Mouse (Mus musculus): ENCODE data around the gene Dhrs7. TPM values are rescaled to one million over a fixed set of nuclear protein-coding genes. Genes with fewer than 3 reads are reported as not detected.
"Not testable (repeated sequence)": the region's sequence is repeated elsewhere in the genome, so short reads cannot be mapped to it uniquely, and the experiment has no call there.

Dhrs7 gene
- polyA plus RNA-seq (2017; shearing (Covaris generic)) = 100 to 1,000 TPM; 100 to 112 (median 101) TPM

GRCm38 (mm10) chr12:72664735-72665337 lies at the start of gene Dhrs7:
TSS of gene Dhrs7 (minus strand) at chr12:72664909.
- ATAC-seq = peak; percentile 96

GRCm38 (mm10) chr12:72709981-72710380 lies 45.3 kb upstream of the Dhrs7 start:
- no peak for ATAC-seq

DNA sequence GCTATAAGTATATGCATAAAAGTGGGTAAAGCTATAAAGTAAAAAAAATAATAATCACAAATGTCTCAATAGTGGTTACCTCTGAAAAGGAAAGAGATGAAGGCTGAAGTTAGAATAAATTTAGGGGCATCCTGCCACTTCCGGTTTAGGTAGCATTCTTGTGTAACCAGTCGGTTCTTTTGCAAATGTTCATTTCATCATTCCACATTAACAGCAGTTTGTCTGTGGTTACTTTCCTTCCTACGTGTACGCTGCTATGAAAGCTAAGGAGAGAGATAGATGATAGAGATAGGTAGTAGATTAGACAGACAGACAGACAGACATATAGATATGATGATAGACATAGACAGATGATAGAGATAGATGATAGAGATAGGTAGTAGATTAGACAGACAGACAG lies 39.4 kb upstream of the Dhrs7 start:
- no peak for ATAC-seq

GRCm38 (mm10) chr12:72700013-72700412 lies 35.3 kb upstream of the Dhrs7 start:
- ATAC-seq = no peak

DNA sequence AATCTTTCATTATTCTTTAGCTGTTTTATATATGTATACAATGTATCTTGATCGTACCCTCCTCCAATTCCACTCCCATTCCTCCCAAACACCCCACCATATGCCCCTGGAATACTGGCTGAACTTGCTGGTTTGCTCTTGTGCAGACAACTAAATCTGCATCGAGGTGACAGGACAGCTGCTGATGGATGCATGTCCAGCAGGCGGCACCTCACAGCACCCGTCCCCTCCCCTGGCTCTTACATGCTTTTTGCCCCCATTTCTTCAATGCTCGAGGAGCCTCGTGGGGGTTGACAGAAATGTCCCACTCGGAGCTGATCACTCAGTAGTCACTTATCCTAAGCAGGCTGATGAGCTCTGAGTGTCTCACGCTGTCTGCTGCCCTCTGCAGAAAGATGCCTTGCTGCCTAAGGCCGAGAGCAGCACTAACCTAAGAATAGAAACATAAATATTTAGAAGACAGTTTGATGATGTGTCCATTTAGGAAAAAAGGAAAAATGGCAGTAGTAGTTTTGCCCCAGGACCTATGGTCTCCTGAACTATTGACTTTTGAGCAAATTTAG lies 30.3 kb upstream of the Dhrs7 start:
- ATAC-seq = no peak

GRCm38 (mm10) chr12:72694438-72694837 lies 29.7 kb upstream of the Dhrs7 start:
- ATAC-seq = peak; percentile 32

- ATAC-seq = peak; percentile 74
Measured at GRCm38 (mm10) chr12:72693895-72694294, 29.2 kb upstream of the Dhrs7 start.

GRCm38 (mm10) chr12:72688281-72688680 lies 23.6 kb upstream of the Dhrs7 start:
- not testable (repeated sequence) for ATAC-seq

GRCm38 (mm10) chr12:72687741-72688140 lies 23.0 kb upstream of the Dhrs7 start:
- not testable (repeated sequence) for ATAC-seq

GRCm38 (mm10) chr12:72686566-72686965 lies 21.9 kb upstream of the Dhrs7 start:
- not testable (repeated sequence) for ATAC-seq

DNA sequence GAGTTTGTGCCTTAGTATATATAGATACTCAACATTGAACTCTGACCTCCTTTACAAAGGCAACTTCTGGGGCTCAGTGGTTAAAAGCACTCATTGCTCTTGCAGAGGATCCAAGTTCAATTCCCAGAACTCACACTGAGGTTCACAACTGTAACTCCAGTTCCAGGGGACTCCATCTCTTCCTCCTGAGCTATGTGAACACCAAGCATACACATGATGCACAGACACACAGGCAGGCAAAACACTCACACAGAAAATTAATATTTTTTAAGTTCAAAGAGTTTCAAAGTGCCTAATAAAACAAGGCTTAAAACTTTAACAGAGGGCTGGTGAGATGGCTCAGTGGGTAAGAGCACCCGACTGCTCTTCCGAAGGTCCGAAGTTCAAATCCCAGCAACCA lies 18.9 kb upstream of the Dhrs7 start:
- no peak for ATAC-seq

DNA sequence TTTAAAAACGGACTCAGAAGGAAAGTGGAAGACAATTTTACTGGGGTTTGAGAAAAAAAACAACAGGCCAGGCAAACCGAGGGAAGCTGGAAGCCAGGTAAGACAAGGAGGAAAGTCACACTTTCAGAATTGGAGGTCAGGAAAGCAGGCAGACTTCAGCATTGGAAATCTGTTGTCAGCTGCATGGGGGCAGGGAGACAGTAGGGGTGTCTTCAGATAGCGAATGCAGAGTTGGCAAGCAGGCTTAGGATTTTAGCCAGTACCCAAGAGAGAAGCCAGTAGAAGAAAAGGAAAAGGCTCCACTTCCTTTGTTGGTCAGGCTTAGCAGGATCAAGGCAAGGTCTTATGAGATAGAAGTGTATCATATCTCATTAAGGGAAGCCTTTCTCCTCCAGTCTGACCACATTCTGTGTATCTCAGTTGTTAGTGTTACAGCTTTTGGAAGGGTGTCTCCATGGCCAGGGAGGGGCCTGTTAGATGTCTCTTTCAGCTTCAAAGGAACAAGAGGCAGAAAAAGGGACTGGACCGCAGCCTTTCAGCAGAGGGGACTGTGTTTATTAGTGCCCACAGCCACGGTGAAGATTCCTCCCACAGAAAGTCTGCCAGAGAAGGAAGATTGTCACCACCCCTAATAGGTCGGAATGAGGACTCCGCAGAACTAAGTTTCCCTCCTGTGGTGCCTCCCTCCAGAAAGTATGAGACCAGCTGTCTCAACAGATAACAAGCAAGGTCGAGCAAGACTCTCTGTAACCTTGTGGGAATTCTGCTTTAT lies 18.0 kb upstream of the Dhrs7 start:
- ATAC-seq = no peak

- ATAC-seq = no peak
Measured at GRCm38 (mm10) chr12:72681919-72682318, 17.2 kb upstream of the Dhrs7 start.

DNA sequence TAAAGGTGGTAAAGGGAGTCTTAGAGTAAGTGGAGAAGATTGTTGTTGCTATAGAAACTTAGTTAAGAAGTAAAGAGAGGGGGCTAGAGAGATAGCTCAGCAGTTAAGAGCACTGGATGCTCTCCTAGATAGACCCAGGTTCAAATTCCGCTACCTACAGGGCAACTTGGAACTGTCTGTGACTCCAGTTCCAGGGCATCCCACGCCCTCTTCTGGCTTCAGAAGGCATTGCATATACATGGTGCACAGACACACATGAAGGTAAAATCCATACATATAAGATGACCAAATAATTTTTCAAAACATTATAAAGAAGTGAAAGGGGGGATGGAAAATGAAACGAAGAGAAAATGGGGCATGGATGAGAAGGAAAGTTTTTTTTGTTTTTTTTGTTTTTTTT lies 14.9 kb upstream of the Dhrs7 start:
- no peak for ATAC-seq

DNA sequence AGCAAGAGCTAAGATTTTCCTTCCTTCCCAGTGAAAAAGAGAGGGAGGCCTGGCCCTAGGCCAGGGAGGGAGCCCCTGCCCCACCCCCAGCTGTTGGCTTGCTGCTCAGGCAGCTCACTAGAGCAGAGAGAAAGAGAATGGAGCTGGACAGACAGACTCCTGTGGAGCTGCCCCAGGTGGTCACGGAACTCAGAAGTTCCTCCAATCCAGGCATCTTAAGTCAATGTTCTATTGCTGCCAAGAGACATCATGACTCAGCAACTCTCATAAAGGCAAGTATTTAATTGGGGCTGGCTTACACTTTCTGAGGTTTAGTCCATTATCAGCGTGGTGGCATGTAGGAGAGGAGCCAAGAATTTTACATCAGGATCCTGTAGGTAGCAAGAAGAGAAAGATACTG lies 10.1 kb upstream of the Dhrs7 start:
- no peak for ATAC-seq

- ATAC-seq = no peak
Measured at GRCm38 (mm10) chr12:72674079-72674797, 9.5 kb upstream of the Dhrs7 start.

DNA sequence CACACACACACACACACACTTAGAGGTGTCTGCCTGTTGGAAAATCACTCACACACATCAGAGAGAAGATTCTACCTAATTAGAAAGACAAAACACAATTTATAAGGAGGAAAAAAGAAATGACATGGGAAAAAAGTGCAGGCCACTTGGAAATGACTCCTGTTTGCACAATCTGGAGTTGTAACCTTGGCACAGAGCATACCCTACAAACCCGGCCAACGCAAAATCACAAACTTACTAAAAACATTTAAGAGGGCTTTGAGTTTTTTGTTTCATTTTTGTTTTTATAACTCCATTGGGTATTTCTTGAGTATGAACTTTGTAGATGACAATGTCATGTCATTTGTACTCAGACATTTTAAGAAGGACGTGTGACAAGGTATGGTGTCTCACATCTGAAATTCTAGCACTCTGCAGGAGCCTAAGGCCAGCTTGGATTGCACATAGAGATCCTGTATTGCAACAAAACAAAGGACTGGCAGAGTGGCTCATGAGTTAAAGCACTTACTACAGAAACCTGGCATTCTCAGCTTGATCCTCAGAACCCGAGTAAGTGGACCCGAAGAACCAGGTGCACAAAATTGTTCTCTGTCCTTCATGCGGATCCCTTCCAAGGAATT lies 6.9 kb upstream of the Dhrs7 start:
- ATAC-seq = no peak

GRCm38 (mm10) chr12:72670921-72671320 lies 6.2 kb upstream of the Dhrs7 start:
- ATAC-seq = no peak

GRCm38 (mm10) chr12:72667868-72668469 lies 3.3 kb upstream of the Dhrs7 start:
- no peak for ATAC-seq

- ATAC-seq = no peak
Measured at GRCm38 (mm10) chr12:72666015-72666414, 1.3 kb upstream of the Dhrs7 start.

DNA sequence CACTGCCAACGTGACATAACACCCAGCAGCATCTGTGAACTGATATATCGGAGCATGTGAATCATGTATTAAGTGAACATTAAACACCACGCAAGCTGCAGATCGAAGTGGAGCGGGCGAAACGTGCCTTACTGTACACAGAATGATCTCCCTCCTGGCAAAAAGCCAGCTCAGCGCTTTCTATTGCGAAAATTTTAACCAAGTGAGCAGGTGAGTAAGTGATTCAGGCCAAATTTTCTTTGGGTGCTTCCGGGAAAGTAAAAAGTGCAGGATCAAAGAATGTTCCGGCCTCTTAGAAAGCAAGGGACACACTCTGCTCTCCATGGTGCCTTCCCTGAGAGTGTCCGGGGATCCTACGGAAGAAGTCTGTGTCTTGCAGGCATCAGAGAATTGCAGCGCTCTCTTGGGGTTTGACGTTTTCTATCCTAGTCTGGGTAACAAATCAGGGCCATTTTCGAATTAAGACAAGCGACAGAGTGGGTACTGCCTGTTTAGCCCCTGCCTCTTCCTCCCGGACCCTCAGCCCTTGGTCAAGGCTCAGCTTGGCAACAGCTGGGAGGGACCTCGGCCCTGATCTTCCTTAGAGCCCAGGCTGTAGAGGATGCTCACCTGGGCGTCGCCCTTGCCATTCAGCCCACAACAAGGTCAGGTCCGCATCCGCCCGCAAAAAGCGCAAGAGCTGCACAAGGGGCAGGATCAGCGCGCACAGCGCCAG lies 532 bp downstream of the Dhrs7 start:
- peak; percentile 16 for ATAC-seq

GRCm38 (mm10) chr12:72655775-72656174 lies 8.9 kb downstream of the Dhrs7 start:
- no peak for ATAC-seq
